Mouse (Mus musculus): Measurements from ENCODE around the gene Olfr1124. TPM values are rescaled to one million over a fixed set of nuclear protein-coding genes. Genes with fewer than 3 reads are reported as not detected.

Gene Olfr1124
- polyA plus RNA-seq, 1 experiment: not detected

GRCm38 (mm10) chr2:87482276-87482675, 52.2 kb downstream of the Olfr1124 start:
- no peak for TF ChIP-seq CTCF (IDR thresholded peaks at IDR 0.05; ENCODE audit: borderline replicate concordance, insufficient read depth, low read length)
- no peak for TF ChIP-seq POLR2A (IDR thresholded peaks at IDR 0.05; ENCODE audit: low read depth, low read length)
- no peaks in the 10 kb centered on the region for H3K4me1 ChIP-seq (ENCODE audit: control insufficient read depth, insufficient read depth, low read length)
- H3K27ac ChIP-seq (ENCODE audit: insufficient read depth, low read length): no peak overlapping the region
- no peak overlapping the region for H3K4me3 ChIP-seq (ENCODE audit: insufficient read depth, low read length)

Other genes with a start within 250 kb of the Olfr1124 start
- gene Olfr1112, start 242.5 kb upstream of the Olfr1124 start, polyA plus RNA-seq (2011; ENCODE audit: insufficient read length, low read depth, missing spikeins): not detected in 2 replicates
- gene Olfr1113, start 221.3 kb upstream of the Olfr1124 start, polyA plus RNA-seq (2011; ENCODE audit: insufficient read length, low read depth, missing spikeins): not detected in 2 replicates
- gene Olfr1115, start 182.3 kb upstream of the Olfr1124 start, polyA plus RNA-seq (2011; ENCODE audit: insufficient read length, low read depth, missing spikeins): not detected in 2 replicates
- not detected in 2 replicates for gene Olfr1116, start 162.7 kb upstream of the Olfr1124 start, polyA plus RNA-seq (2011; ENCODE audit: insufficient read length, low read depth, missing spikeins)
- not detected in 2 replicates for gene Olfr1118, start 122.7 kb upstream of the Olfr1124 start, polyA plus RNA-seq (2011; ENCODE audit: insufficient read length, low read depth, missing spikeins)
- gene Olfr1120, start 75.5 kb upstream of the Olfr1124 start, polyA plus RNA-seq (2011; ENCODE audit: insufficient read length, low read depth, missing spikeins): not detected in 2 replicates
- not detected in 2 replicates for gene Olfr1121, start 60.4 kb upstream of the Olfr1124 start, polyA plus RNA-seq (2011; ENCODE audit: insufficient read length, low read depth, missing spikeins)
- not detected in 2 replicates for gene Olfr1122, start 44.4 kb upstream of the Olfr1124 start, polyA plus RNA-seq (2011; ENCODE audit: insufficient read length, low read depth, missing spikeins)
- 0.11 TPM in 1 of 2 replicates, not detected in the other for gene Olfr1123, start 13.6 kb upstream of the Olfr1124 start, polyA plus RNA-seq (2011; ENCODE audit: insufficient read length, low read depth, missing spikeins)
- gene Olfr1126, start 23.7 kb downstream of the Olfr1124 start, polyA plus RNA-seq (2011; ENCODE audit: insufficient read length, low read depth, missing spikeins): not detected in 2 replicates
- not detected in 2 replicates for gene Pramel7, start 66.8 kb downstream of the Olfr1124 start, polyA plus RNA-seq (2011; ENCODE audit: insufficient read length, low read depth, missing spikeins)
- not detected in 2 replicates for gene Pramel6, start 76.3 kb downstream of the Olfr1124 start, polyA plus RNA-seq (2011; ENCODE audit: insufficient read length, low read depth, missing spikeins)
- not detected in 2 replicates for gene Olfr153, start 101.5 kb downstream of the Olfr1124 start, polyA plus RNA-seq (2011; ENCODE audit: insufficient read length, low read depth, missing spikeins)
- not detected in 2 replicates for gene Olfr1128, start 115.3 kb downstream of the Olfr1124 start, polyA plus RNA-seq (2011; ENCODE audit: insufficient read length, low read depth, missing spikeins)
- gene Olfr1129, start 143.6 kb downstream of the Olfr1124 start, polyA plus RNA-seq (2011; ENCODE audit: insufficient read length, low read depth, missing spikeins): not detected in 2 replicates
- gene Olfr1130, start 175.9 kb downstream of the Olfr1124 start, polyA plus RNA-seq (2011; ENCODE audit: insufficient read length, low read depth, missing spikeins): not detected in 2 replicates
- not detected in 2 replicates for gene Olfr1131, start 196.8 kb downstream of the Olfr1124 start, polyA plus RNA-seq (2011; ENCODE audit: insufficient read length, low read depth, missing spikeins)
- gene Olfr1132, start 207.3 kb downstream of the Olfr1124 start, polyA plus RNA-seq (2011; ENCODE audit: insufficient read length, low read depth, missing spikeins): not detected in 2 replicates
- gene Olfr1133, start 217.1 kb downstream of the Olfr1124 start, polyA plus RNA-seq (2011; ENCODE audit: insufficient read length, low read depth, missing spikeins): not detected in 2 replicates
- gene Olfr1134, start 228.2 kb downstream of the Olfr1124 start, polyA plus RNA-seq (2011; ENCODE audit: insufficient read length, low read depth, missing spikeins): not detected in 2 replicates
- not detected in 2 replicates for gene Olfr1135, start 243.4 kb downstream of the Olfr1124 start, polyA plus RNA-seq (2011; ENCODE audit: insufficient read length, low read depth, missing spikeins)